Mouse (Mus musculus) megakaryocyte, embryonic 14.5 days (primary cell): ENCODE data around the gene 1110017D15Rik.

Experiments used
- FLI1 ChIP-seq: IDR thresholded peaks from 2 replicates; pipeline ENCODE4 v1.6.1; 2012; ENCODE audit warnings: low read length, inconsistent platforms, mixed read lengths
- GATA1 ChIP-seq: IDR thresholded peaks from 3 replicates; pipeline ENCODE4 v1.6.1; 2012; ENCODE audit warnings: mixed read lengths, low read length, inconsistent platforms, borderline replicate concordance

DNA sequence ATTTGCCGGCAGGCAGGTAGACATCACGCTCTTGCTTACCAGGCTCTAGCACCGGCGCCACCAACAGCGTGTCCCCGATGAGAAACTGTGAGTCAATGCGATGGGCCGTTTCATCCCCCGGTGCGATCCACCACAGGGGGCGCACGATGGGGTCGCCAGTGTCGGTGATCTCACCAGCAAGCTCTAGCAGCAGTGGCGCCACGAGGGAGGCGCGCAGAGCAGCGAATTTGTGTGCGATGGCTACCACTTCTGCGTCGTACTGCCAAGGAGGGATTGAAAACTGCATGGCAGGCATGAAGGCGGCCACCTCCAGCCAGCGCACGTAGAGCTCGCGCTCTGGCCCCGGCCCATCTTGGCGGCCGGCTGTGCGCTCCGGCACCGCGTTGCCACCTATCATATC lies 19.6 kb downstream of the 1110017D15Rik start:
- TF ChIP-seq GATA1 (no peak), FLI1 (no peak)
